Mouse (Mus musculus): ENCODE results near the gene Ankrd44. TPM values are rescaled to one million over a fixed set of nuclear protein-coding genes. Genes with fewer than 3 reads are reported as not detected.

Ankrd44 gene
- polyA plus RNA-seq, 1 experiment = 17.8 TPM

DNA sequence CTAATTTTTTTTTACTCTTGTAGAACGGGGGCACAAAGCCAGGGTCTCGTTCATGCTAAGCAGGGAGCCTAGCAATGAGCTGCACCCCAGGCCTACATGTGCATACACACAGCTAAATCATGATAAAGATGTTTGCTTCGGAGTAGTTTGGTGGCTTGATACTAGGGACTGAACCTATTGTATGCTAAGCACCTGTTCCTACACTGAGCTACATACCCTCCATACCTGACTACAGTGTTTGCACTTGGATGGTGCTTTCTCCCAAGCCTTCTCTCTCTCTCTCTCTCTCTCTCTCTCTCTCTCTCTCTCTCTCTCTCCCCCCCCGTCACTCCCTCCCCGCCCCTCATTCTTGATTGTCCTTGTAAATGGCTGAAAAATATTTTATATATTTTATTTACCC lies 49.2 kb downstream of the Ankrd44 start:
- H3K36me3 ChIP-seq (ENCODE audit: control insufficient read depth, insufficient read depth, low read length) = no peaks in the 10 kb centered on the region
- no peak for TF ChIP-seq POLR2A (IDR thresholded peaks at IDR 0.05; ENCODE audit: low read depth, low read length)
- no peak for TF ChIP-seq CTCF (conservative IDR thresholded peaks at IDR 0.05; ENCODE audit: insufficient read depth, insufficient read length, low read depth, low read length)
- no peaks in the 10 kb centered on the region for H3K27me3 ChIP-seq (replicated peaks; ENCODE audit: control insufficient read depth, insufficient read depth, low read length)
- no peaks in the 10 kb centered on the region for H3K4me1 ChIP-seq (ENCODE audit: control insufficient read depth, insufficient read depth, low read length)
- H3K4me3 ChIP-seq (ENCODE audit: insufficient read depth, low read depth, low read length) = no peak overlapping the region
- no peak overlapping the region for H3K27ac ChIP-seq (ENCODE audit: insufficient read depth, low read depth, low read length)
- 95% methylated on average over 5 of the region's 5 CpGs for WGBS
- no peak for DNase-seq

GRCm38 (mm10) chr1:54874094-54874493 lies 52.1 kb downstream of the Ankrd44 start:
- no peaks in the 10 kb centered on the region for H3K36me3 ChIP-seq (ENCODE audit: control insufficient read depth, insufficient read depth, low read length)
- no peaks in the 10 kb centered on the region for H3K27me3 ChIP-seq (replicated peaks; ENCODE audit: control insufficient read depth, insufficient read depth, low read length)
- DNase-seq = no peak
- H3K4me3 ChIP-seq (ENCODE audit: insufficient read depth, low read depth, low read length) = no peak overlapping the region
- WGBS = 83% methylated on average over 6 of the region's 6 CpGs
- no peak overlapping the region for H3K27ac ChIP-seq (ENCODE audit: insufficient read depth, low read depth, low read length)
- TF ChIP-seq CTCF (conservative IDR thresholded peaks at IDR 0.05; ENCODE audit: insufficient read depth, insufficient read length, low read depth, low read length) = no peak
- no peak for TF ChIP-seq POLR2A (IDR thresholded peaks at IDR 0.05; ENCODE audit: low read depth, low read length)
- H3K4me1 ChIP-seq (ENCODE audit: control insufficient read depth, insufficient read depth, low read length) = no peaks in the 10 kb centered on the region

DNA sequence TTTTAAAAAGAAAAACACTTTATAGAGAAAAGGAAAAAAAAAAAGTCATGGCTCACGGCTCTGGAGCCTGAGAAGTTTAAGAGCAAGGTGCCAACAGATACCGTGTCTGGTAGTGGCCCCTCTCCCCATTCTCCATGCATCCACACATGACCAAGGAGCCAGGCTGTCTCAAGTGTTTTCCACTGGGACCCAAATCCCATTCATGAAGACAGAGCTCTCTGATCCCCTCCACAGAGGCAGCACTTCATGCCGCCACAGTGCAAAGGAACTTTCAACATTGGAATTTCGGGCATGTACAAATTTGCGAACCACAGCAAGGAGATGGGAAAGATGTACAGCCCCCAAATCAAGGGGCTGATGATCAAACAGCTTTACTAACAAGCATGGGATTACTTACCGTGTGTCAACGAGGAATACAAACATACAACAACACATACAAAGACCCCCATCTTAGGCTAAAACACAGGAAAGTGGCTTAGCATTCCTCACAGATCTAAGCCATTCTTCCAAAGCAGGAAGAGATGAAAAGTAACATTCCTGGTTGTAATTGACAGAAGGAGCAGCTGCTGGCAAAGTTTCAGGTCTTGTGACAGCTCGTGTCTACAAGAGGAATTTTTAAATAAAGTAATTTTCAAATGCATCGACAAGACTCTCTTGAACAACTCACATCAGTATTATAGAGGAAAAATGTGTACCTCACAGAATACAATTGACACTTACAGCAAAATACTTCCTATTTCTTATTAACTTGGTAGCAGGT lies 53.1 kb downstream of the Ankrd44 start:
- DNase-seq = no peak
- H3K27me3 ChIP-seq (replicated peaks; ENCODE audit: control insufficient read depth, insufficient read depth, low read length) = no peaks in the 10 kb centered on the region
- WGBS = 60% methylated on average over 9 of the region's 9 CpGs
- H3K4me1 ChIP-seq (ENCODE audit: control insufficient read depth, insufficient read depth, low read length) = no peaks in the 10 kb centered on the region
- no peaks in the 10 kb centered on the region for H3K36me3 ChIP-seq (ENCODE audit: control insufficient read depth, insufficient read depth, low read length)
- H3K27ac ChIP-seq (ENCODE audit: insufficient read depth, low read depth, low read length) = no peak overlapping the region
- no peak overlapping the region for H3K4me3 ChIP-seq (ENCODE audit: insufficient read depth, low read depth, low read length)
- no peak for TF ChIP-seq POLR2A (IDR thresholded peaks at IDR 0.05; ENCODE audit: low read depth, low read length)
- no peak for TF ChIP-seq CTCF (conservative IDR thresholded peaks at IDR 0.05; ENCODE audit: insufficient read depth, insufficient read length, low read depth, low read length)

GRCm38 (mm10) chr1:54871321-54871720 lies 54.9 kb downstream of the Ankrd44 start:
- Histone ChIP-seq H3K36me3 (ENCODE audit: control insufficient read depth, insufficient read depth, low read length) (no peaks in the 10 kb centered on the region), H3K4me3 (ENCODE audit: insufficient read depth, low read depth, low read length) (no peak overlapping the region), H3K27ac (ENCODE audit: insufficient read depth, low read depth, low read length) (no peak overlapping the region), H3K4me1 (ENCODE audit: control insufficient read depth, insufficient read depth, low read length) (no peaks in the 10 kb centered on the region; the same call in 1 of the 2 replicates), H3K27me3 (replicated peaks; ENCODE audit: control insufficient read depth, insufficient read depth, low read length) (no peaks in the 10 kb centered on the region)
- WGBS = 93% methylated on average over 1 of the region's 1 CpGs
- TF ChIP-seq POLR2A (IDR thresholded peaks at IDR 0.05; ENCODE audit: low read depth, low read length) = no peak
- no peak for TF ChIP-seq CTCF (conservative IDR thresholded peaks at IDR 0.05; ENCODE audit: insufficient read depth, insufficient read length, low read depth, low read length)
- DNase-seq = no peak

GRCm38 (mm10) chr1:54870634-54871033 lies 55.6 kb downstream of the Ankrd44 start:
- Histone ChIP-seq H3K27ac (ENCODE audit: insufficient read depth, low read depth, low read length) (no peak overlapping the region), H3K36me3 (ENCODE audit: control insufficient read depth, insufficient read depth, low read length) (no peaks in the 10 kb centered on the region), H3K4me3 (ENCODE audit: insufficient read depth, low read depth, low read length) (no peak overlapping the region), H3K27me3 (replicated peaks; ENCODE audit: control insufficient read depth, insufficient read depth, low read length) (no peaks in the 10 kb centered on the region), H3K4me1 (ENCODE audit: control insufficient read depth, insufficient read depth, low read length) (peaks cover 4% of the 10 kb centered on the region)
- no peak for DNase-seq
- TF ChIP-seq POLR2A (IDR thresholded peaks at IDR 0.05; ENCODE audit: low read depth, low read length) = no peak
- TF ChIP-seq CTCF (conservative IDR thresholded peaks at IDR 0.05; ENCODE audit: insufficient read depth, insufficient read length, low read depth, low read length) = no peak
- 97% methylated on average over 2 of the region's 2 CpGs for WGBS

DNA sequence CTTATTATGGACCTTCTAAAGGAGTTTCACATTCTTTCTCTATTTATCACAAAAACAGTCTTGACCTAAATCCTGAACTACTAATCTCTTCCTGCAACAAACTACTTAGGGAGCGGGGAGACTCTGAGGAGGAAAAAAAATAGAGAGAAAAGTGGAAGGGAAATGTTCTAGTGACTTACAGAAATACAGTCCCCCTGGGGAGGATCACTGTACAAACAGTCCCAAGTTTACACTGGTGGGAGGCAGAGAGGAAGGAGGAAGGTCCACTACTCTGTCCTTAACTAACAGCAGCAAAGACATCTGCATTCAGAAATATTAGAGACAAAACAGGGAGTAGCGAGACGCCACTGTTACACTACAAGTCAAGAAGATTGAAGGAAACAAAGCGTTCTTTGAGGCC lies 59.0 kb downstream of the Ankrd44 start:
- 67% methylated on average over 4 of the region's 4 CpGs for WGBS
- TF ChIP-seq POLR2A (IDR thresholded peaks at IDR 0.05; ENCODE audit: low read depth, low read length) = no peak
- TF ChIP-seq CTCF (conservative IDR thresholded peaks at IDR 0.05; ENCODE audit: insufficient read depth, insufficient read length, low read depth, low read length) = no peak
- Histone ChIP-seq H3K4me3 (ENCODE audit: insufficient read depth, low read depth, low read length) (no peak overlapping the region), H3K27me3 (replicated peaks; ENCODE audit: control insufficient read depth, insufficient read depth, low read length) (no peaks in the 10 kb centered on the region), H3K27ac (ENCODE audit: insufficient read depth, low read depth, low read length) (no peak overlapping the region), H3K4me1 (ENCODE audit: control insufficient read depth, insufficient read depth, low read length) (peaks cover 12% of the 10 kb centered on the region), H3K36me3 (ENCODE audit: control insufficient read depth, insufficient read depth, low read length) (no peaks in the 10 kb centered on the region)
- DNase-seq = no peak

DNA sequence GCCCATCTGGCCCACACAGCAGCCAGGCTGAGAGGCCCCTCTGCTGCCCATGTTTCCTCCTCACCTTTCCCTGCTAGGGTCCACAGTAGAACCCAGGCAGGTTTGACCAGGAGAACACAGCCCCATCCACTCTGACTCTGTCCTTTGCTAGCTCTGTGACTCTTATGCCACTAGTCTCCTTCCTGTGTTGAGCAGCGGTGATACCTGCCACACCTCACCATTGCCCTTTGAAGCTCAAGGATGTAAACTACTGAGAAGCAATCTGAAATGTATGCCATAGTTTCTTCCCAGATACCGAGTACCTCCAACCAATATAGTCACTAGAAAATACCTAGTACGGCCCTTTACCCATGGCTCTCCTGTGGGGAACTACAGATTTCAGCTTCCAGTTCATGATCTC lies 60.1 kb downstream of the Ankrd44 start:
- no peak overlapping the region for H3K4me3 ChIP-seq (ENCODE audit: insufficient read depth, low read depth, low read length)
- H3K27me3 ChIP-seq (replicated peaks; ENCODE audit: control insufficient read depth, insufficient read depth, low read length) = no peaks in the 10 kb centered on the region
- H3K27ac ChIP-seq (ENCODE audit: insufficient read depth, low read depth, low read length) = no peak overlapping the region
- TF ChIP-seq POLR2A (IDR thresholded peaks at IDR 0.05; ENCODE audit: low read depth, low read length) (no peak), CTCF (conservative IDR thresholded peaks at IDR 0.05; ENCODE audit: insufficient read depth, insufficient read length, low read depth, low read length) (no peak)
- 93% methylated on average over 3 of the region's 3 CpGs for WGBS
- DNase-seq = no peak
- peaks cover 12% of the 10 kb centered on the region for H3K4me1 ChIP-seq (ENCODE audit: control insufficient read depth, insufficient read depth, low read length)
- no peaks in the 10 kb centered on the region for H3K36me3 ChIP-seq (ENCODE audit: control insufficient read depth, insufficient read depth, low read length)
